Mouse (Mus musculus) frontal cortex, postnatal 25 days (tissue): ENCODE results near the gene Sigirr.

Source experiments
- DNase-seq, 2 experiments: peaks; one replicate each; pipeline ENCODE4 v3.0.0; 2022; ENCODE audit warnings: low spot score in 2 of 2

Gene Sigirr

GRCm38 (mm10) chr7:141096649-141097056, 3.7 kb downstream of the Sigirr start:
- DNase-seq = no peak

GRCm38 (mm10) chr7:141096021-141096420, 4.4 kb downstream of the Sigirr start:
- no peak for DNase-seq

GRCm38 (mm10) chr7:141094487-141095205, 5.7 kb downstream of the Sigirr start:
- no peak for DNase-seq

GRCm38 (mm10) chr7:141093950-141094349, 6.4 kb downstream of the Sigirr start:
- DNase-seq = no peak

GRCm38 (mm10) chr7:141092051-141092735, 8.2 kb downstream of the Sigirr start:
- DNase-seq = peak in 1 of 2 experiments; percentile 18

GRCm38 (mm10) chr7:141090228-141090627, 10.1 kb downstream of the Sigirr start:
- DNase-seq = no peak

GRCm38 (mm10) chr7:141088473-141088872, 11.9 kb downstream of the Sigirr start:
- no peak for DNase-seq

GRCm38 (mm10) chr7:141087894-141088293, 12.5 kb downstream of the Sigirr start:
- no peak for DNase-seq

GRCm38 (mm10) chr7:141079481-141080449, 20.6 kb downstream of the Sigirr start:
- DNase-seq = no peak

- no peak for DNase-seq
These were observed 21.5 kb downstream of the Sigirr start for GRCm38 (mm10) chr7:141078876-141079275.

- no peak for DNase-seq
These were observed 22.5 kb downstream of the Sigirr start, which contains the start of gene Pkp3 for GRCm38 (mm10) chr7:141077841-141078240. Gene Pkp3, plus strand, starts transcription at chr7:141078218.

GRCm38 (mm10) chr7:141073782-141074181, 26.6 kb downstream of the Sigirr start:
- no peak for DNase-seq

- DNase-seq = no peak
These were observed 28.2 kb downstream of the Sigirr start for GRCm38 (mm10) chr7:141072017-141072745.

- DNase-seq = peak; percentile 58 to 72
These were observed 30.1 kb downstream of the Sigirr start for GRCm38 (mm10) chr7:141070058-141070862.

GRCm38 (mm10) chr7:141068351-141068750, 32.0 kb downstream of the Sigirr start:
- no peak for DNase-seq

- DNase-seq = no peak
These were observed 35.8 kb downstream of the Sigirr start for GRCm38 (mm10) chr7:141064576-141064975.

- DNase-seq = no peak
These were observed 36.2 kb downstream of the Sigirr start for GRCm38 (mm10) chr7:141064175-141064574.

GRCm38 (mm10) chr7:141063353-141063752, 37.0 kb downstream of the Sigirr start:
- DNase-seq = no peak

GRCm38 (mm10) chr7:141062525-141062924, 37.8 kb downstream of the Sigirr start:
- no peak for DNase-seq

- DNase-seq = no peak
These were observed 39.1 kb downstream of the Sigirr start for GRCm38 (mm10) chr7:141061269-141061692.
